9 mouse cellular contexts compared by ENCODE assay signal in genomic region chr7:145030635-145031141, GRCm38 (mm10).
A peak's percentile ranks its signal among the peaks of the same experiment; 100 is the strongest.
DNase-seq lines count a peak whose midpoint lies in the region; ATAC-seq lines count a peak whose summit lies in the region.
"Had no signal": no experiment of that assay in that cellular context is flagged by ENCODE, and none has a peak within 500 bp of the region (broad histone marks: within the 10 kb centered on the region; RNA-seq: fewer than 3 reads in every experiment).

No protein-coding gene starts in this region.

- peak overlapping the region; percentile 6; the same call in 1 of the 2 replicates for H3K9ac ChIP-seq in hindbrain, embryonic 14.5 days

- peaks cover 4% of the 10 kb centered on the region; the same call in 1 of the 2 replicates for H3K4me1 ChIP-seq in hindbrain, embryonic 14.5 days (replicated peaks; ENCODE audit: control insufficient read depth, insufficient read depth, low read length)

- peak overlapping the region; percentile 55 for H3K4me2 ChIP-seq in hindbrain, embryonic 14.5 days (replicated peaks)

- peak; percentile 94 for ATAC-seq in hindbrain, embryonic 14.5 days (ENCODE audit: low FRiP score)

- H3K27me3 ChIP-seq in hindbrain, embryonic 14.5 days (ENCODE audit: control insufficient read depth, insufficient read depth, low read length): peaks cover 3% of the 10 kb centered on the region; the same call in 1 of the 2 replicates

- H3K27ac ChIP-seq in hindbrain, embryonic 14.5 days: no peak overlapping the region

- H3K9me3 ChIP-seq in hindbrain, embryonic 14.5 days (ENCODE audit: control insufficient read depth, low read length): no peaks in the 10 kb centered on the region
- H3K9me3 ChIP-seq: G1E had no signal

- H3K36me3 ChIP-seq in hindbrain, embryonic 14.5 days (replicated peaks; ENCODE audit: control insufficient read depth, insufficient read depth): no peaks in the 10 kb centered on the region
- H3K36me3 ChIP-seq: G1E had no signal

- DNase-seq in Muller cell, postnatal 12 days (ENCODE audit: inconsistent ontology term): peak; percentile 90
- DNase-seq in cerebellum, postnatal 36 days: peak; percentile 40 to 53
- peak; percentile 72 for DNase-seq in gastrocnemius, adult 18-20 months (ENCODE audit: low spot score)
- peak; percentile 80 for DNase-seq in hindbrain, embryonic 14.5 days (ENCODE audit: low spot score)
- peak; percentile 77 to 79 for DNase-seq in layer of hippocampus, postnatal 36 days
- peak; percentile 84 for DNase-seq in lung, postnatal 10 days
- DNase-seq in ovary, postnatal 36 days (ENCODE audit: low spot score): peak; percentile 72
- DNase-seq in urinary bladder, adult 2 months (ENCODE audit: low spot score): peak; percentile 52

- H3K4me3 ChIP-seq in hindbrain, embryonic 14.5 days (replicated peaks; ENCODE audit: low read length): peak overlapping the region; percentile 27

- WGBS in hindbrain, embryonic 14.5 days: under 1% methylated on average over 22 of the region's 22 CpGs
